Mouse (Mus musculus) cerebellum, postnatal 4 days (tissue): ENCODE data around the gene 4921524J17Rik.

ENCODE experiments used
- DNase-seq, 2 experiments: peaks; one replicate each; pipeline ENCODE4 v3.0.0; 2022; ENCODE audit warnings: low spot score in 2 of 2, mixed read lengths in 1 of 2

Gene 4921524J17Rik

GRCm38 (mm10) chr8:85441564-85441963, 8.9 kb upstream of the 4921524J17Rik start:
- no peak for DNase-seq

- DNase-seq, result no peak
Measured at GRCm38 (mm10) chr8:85435736-85436135, 3.1 kb upstream of the 4921524J17Rik start.

GRCm38 (mm10) chr8:85434817-85435216, 2.2 kb upstream of the 4921524J17Rik start:
- DNase-seq, result no peak

- DNase-seq, result no peak
Measured at GRCm38 (mm10) chr8:85433017-85433393, 372 bp upstream of the 4921524J17Rik start.

- DNase-seq, result no peak
Measured at GRCm38 (mm10) chr8:85431281-85432167, 1.1 kb downstream of the 4921524J17Rik start.

- DNase-seq, result no peak
Measured at GRCm38 (mm10) chr8:85430801-85431200, 1.8 kb downstream of the 4921524J17Rik start.

GRCm38 (mm10) chr8:85429219-85429618, 3.4 kb downstream of the 4921524J17Rik start:
- DNase-seq, result no peak

- DNase-seq, result no peak
Measured at GRCm38 (mm10) chr8:85427026-85427425, 5.6 kb downstream of the 4921524J17Rik start.

GRCm38 (mm10) chr8:85421329-85421728, 11.3 kb downstream of the 4921524J17Rik start:
- no peak for DNase-seq

- no peak for DNase-seq
Measured at GRCm38 (mm10) chr8:85408526-85408925, 24.1 kb downstream of the 4921524J17Rik start.

GRCm38 (mm10) chr8:85408053-85408505, 24.6 kb downstream of the 4921524J17Rik start:
- DNase-seq, result no peak

GRCm38 (mm10) chr8:85405961-85406360, 26.7 kb downstream of the 4921524J17Rik start:
- no peak for DNase-seq

- DNase-seq, result no peak
Measured at GRCm38 (mm10) chr8:85405418-85405817, 27.2 kb downstream of the 4921524J17Rik start.

- no peak for DNase-seq
Measured at GRCm38 (mm10) chr8:85398548-85398947, 34.1 kb downstream of the 4921524J17Rik start.

GRCm38 (mm10) chr8:85397508-85397907, 35.1 kb downstream of the 4921524J17Rik start:
- peak in 1 of 2 experiments; percentile 11 for DNase-seq

- no peak for DNase-seq
Measured at GRCm38 (mm10) chr8:85396432-85397079, 36.1 kb downstream of the 4921524J17Rik start.

GRCm38 (mm10) chr8:85395681-85396431, 36.8 kb downstream of the 4921524J17Rik start:
- no peak for DNase-seq

- no peak for DNase-seq
Measured at GRCm38 (mm10) chr8:85395017-85395416, 37.6 kb downstream of the 4921524J17Rik start.

GRCm38 (mm10) chr8:85393199-85393598, 39.4 kb downstream of the 4921524J17Rik start:
- no peak for DNase-seq

- no peak for DNase-seq
Measured at GRCm38 (mm10) chr8:85391438-85391837, 41.2 kb downstream of the 4921524J17Rik start.

GRCm38 (mm10) chr8:85386205-85386604, 46.4 kb downstream of the 4921524J17Rik start, which contains the start of gene Mylk3:
Gene Mylk3 (minus strand): TSS chr8:85386345.
- DNase-seq, result peak in 1 of 2 experiments; percentile 23

- no peak for DNase-seq
Measured at GRCm38 (mm10) chr8:85381926-85382325, 50.7 kb downstream of the 4921524J17Rik start.
